Comparison of ENCODE assay signal across 22 mouse cellular contexts in the genomic region with DNA sequence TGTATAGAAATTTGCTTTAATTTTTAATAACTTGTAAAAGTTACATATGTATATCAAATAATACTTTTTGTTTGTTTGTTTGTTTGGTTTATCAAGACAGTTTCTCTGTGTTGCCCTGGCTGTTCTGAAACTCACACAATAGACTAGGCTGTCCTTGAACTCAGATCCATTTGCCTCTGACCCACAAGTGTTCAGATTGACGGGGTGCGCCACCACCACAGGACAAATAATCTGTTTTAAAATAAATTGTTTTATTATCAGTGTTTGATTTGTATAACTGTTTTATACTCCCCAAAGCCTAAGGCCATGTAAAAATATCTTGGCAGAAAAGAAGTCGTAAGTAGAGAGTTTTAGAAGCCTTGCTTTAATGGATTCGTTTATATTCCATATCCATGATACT. TPM values are rescaled to one million over a fixed set of nuclear protein-coding genes. Genes with fewer than 3 reads are reported as not detected.
"Had no signal": no experiment of that assay in that cellular context is flagged by ENCODE, and none has a peak within 500 bp of the region (broad histone marks: within the 10 kb centered on the region; RNA-seq: fewer than 3 reads in every experiment).

No protein-coding gene starts in this region.

- H3K4me2 ChIP-seq: neural tube, embryonic 13.5 days; neural tube, embryonic 15.5 days; stomach, embryonic 15.5 days had no signal

- H3K4me3 ChIP-seq: neural tube, embryonic 13.5 days; neural tube, embryonic 15.5 days; stomach, embryonic 15.5 days had no signal

- H3K9me3 ChIP-seq: neural tube, embryonic 13.5 days; neural tube, embryonic 15.5 days; stomach, embryonic 15.5 days had no signal

- H3K27me3 ChIP-seq: neural tube, embryonic 15.5 days had no signal

- DNase-seq: retina, postnatal 1 day; right cerebral cortex, adult 18-20 months; right cerebral cortex, postnatal 14 days; right cerebral cortex, postnatal 25 days; right cerebral cortex, postnatal 4 days; spleen, adult 18-20 months; thymus, adult 18-20 months; thymus, adult 2 months; thymus, postnatal 14 days; thymus, postnatal 25 days; thymus, postnatal 36 days; thymus, postnatal 4 days had no signal

- H3K36me3 ChIP-seq: neural tube, embryonic 13.5 days; neural tube, embryonic 15.5 days; stomach, embryonic 15.5 days had no signal

- H3K27ac ChIP-seq: neural tube, embryonic 13.5 days; neural tube, embryonic 15.5 days; stomach, embryonic 15.5 days; stomach, postnatal 0 days had no signal

- H3K9ac ChIP-seq: neural tube, embryonic 13.5 days; neural tube, embryonic 15.5 days; stomach, embryonic 15.5 days had no signal

RNA-seq across cellular contexts. Expression of a gene that starts 15.1 kb away (rescaled TPM):
- total RNA-seq: neutrophil, adult 5-6 weeks had no signal
- polyA plus RNA-seq: neural tube, embryonic 13.5 days; neural tube, embryonic 14.5 days; neural tube, embryonic 15.5 days; small intestine, adult 2 months; stomach, embryonic 14.5 days; stomach, postnatal 0 days; testis, adult 2 months; urinary bladder, adult 2 months had no signal

RNA-seq across cellular contexts. Expression of a gene that starts 30.5 kb away (rescaled TPM):
- total RNA-seq: neutrophil, adult 5-6 weeks had no signal
- polyA plus RNA-seq: neural tube, embryonic 13.5 days; neural tube, embryonic 14.5 days; neural tube, embryonic 15.5 days; stomach, embryonic 14.5 days had no signal
